ENCODE assay signal across 15 mouse cellular contexts in the genomic region with DNA sequence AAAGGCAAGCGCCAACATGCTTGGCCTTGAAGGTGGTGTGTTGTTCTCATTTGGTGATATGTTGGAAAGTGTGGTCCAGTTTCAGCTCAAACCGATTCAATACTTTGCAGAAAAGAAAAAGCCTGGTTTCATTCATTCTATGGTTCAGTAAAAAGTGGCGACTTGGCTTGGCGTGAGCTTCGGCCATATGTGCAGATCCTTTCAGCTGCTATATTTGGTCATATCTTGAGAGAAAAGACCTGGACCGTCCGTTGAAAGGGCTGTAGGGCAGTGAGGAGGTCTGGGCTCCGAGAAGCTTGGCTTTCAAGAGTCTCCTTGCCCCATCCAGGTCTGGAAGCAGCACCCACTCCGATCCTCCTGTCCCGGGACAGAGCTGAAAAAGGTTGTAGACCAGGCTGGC. TPM values are rescaled to one million over a fixed set of nuclear protein-coding genes. Genes with fewer than 3 reads are reported as not detected.
"Had no signal": no experiment of that assay in that cellular context is flagged by ENCODE, and none has a peak within 500 bp of the region (broad histone marks: within the 10 kb centered on the region; RNA-seq: fewer than 3 reads in every experiment).

No protein-coding gene starts in this region.

- H3K36me3 ChIP-seq: midbrain, embryonic 15.5 days; neural tube, embryonic 12.5 days; stomach, embryonic 15.5 days had no signal

- DNase-seq: lung, adult 18-20 months; lung, embryonic 14.5 days; lung, postnatal 10 days; right cerebral cortex, postnatal 14 days; thymus, adult 2 months; thymus, postnatal 25 days; thymus, postnatal 4 days had no signal

- H3K4me2 ChIP-seq: lung, embryonic 14.5 days; midbrain, embryonic 11.5 days; midbrain, embryonic 13.5 days; midbrain, embryonic 15.5 days; neural tube, embryonic 12.5 days; stomach, embryonic 15.5 days had no signal

- ATAC-seq: midbrain, embryonic 13.5 days; midbrain, embryonic 15.5 days had no signal

- H3K4me1 ChIP-seq: megakaryocyte, embryonic 14.5 days had no signal

- H3K9ac ChIP-seq: lung, embryonic 14.5 days; midbrain, embryonic 13.5 days; midbrain, embryonic 15.5 days; neural tube, embryonic 12.5 days; stomach, embryonic 15.5 days had no signal

- H3K27me3 ChIP-seq: midbrain, embryonic 13.5 days; midbrain, embryonic 15.5 days; neural tube, embryonic 12.5 days; stomach, embryonic 15.5 days had no signal

- H3K27ac ChIP-seq: macrophage; midbrain, embryonic 13.5 days; midbrain, embryonic 15.5 days; neural tube, embryonic 12.5 days; stomach, embryonic 15.5 days; stomach, postnatal 0 days had no signal

- H3K9me3 ChIP-seq: midbrain, embryonic 13.5 days; midbrain, embryonic 15.5 days; neural tube, embryonic 12.5 days; stomach, embryonic 15.5 days had no signal

- H3K4me3 ChIP-seq: megakaryocyte, embryonic 14.5 days; midbrain, embryonic 13.5 days; midbrain, embryonic 15.5 days; neural tube, embryonic 12.5 days; stomach, embryonic 15.5 days had no signal

RNA-seq across cellular contexts. Expression of a gene that starts 44.4 kb away (rescaled TPM):
- polyA plus RNA-seq: macrophage had no signal
